Mouse (Mus musculus) heart, embryonic 11.5 days (tissue): ENCODE results near the gene Thap4. TPM values are rescaled to one million over a fixed set of nuclear protein-coding genes. Genes with fewer than 3 reads are reported as not detected.
A peak's percentile ranks its signal among the peaks of the same experiment; 100 is the strongest.

Experiments used
- ATAC-seq: fragments of 200-750 bp; cut with Nextera tagmentation; replicated peaks from 2 replicates; pipeline ENCODE4 v1.8.0; 2017; ENCODE audit warnings: moderate library complexity; ENCODE audit not compliant: insufficient number of reproducible peaks, low FRiP score, low TSS enrichment
- H3K27ac ChIP-seq: fragments of 300-500 bp; sonication (generic); 2 replicates; pipeline ENCODE4 v1.5.1; 2014; ENCODE audit warnings: mild to moderate bottlenecking, low read depth, low read length
- H3K27me3 ChIP-seq: fragments of 300-500 bp; sonication (generic); 2 replicates; pipeline ENCODE4 v1.6.1; 2014; ENCODE audit warnings: mild to moderate bottlenecking, low read length, mixed read lengths; ENCODE audit not compliant: control insufficient read depth, insufficient read depth
- H3K36me3 ChIP-seq: fragments of 300-500 bp; sonication (generic); 2 replicates; pipeline ENCODE4 v1.6.1; 2014; ENCODE audit warnings: mild to moderate bottlenecking, low read length, moderate library complexity, mixed read lengths; ENCODE audit not compliant: control insufficient read depth, insufficient read depth
- H3K4me1 ChIP-seq: fragments of 300-500 bp; sonication (generic); 2 replicates; pipeline ENCODE4 v1.6.1; 2014; ENCODE audit warnings: low read length; ENCODE audit not compliant: control insufficient read depth, insufficient read depth
- H3K4me2 ChIP-seq: fragments of 300-500 bp; sonication (generic); 2 replicates; pipeline ENCODE4 v1.6.1; 2014; ENCODE audit warnings: mild to moderate bottlenecking, moderate library complexity
- H3K4me3 ChIP-seq: fragments of 300-500 bp; sonication (generic); 2 replicates; pipeline ENCODE4 v1.5.1; 2014; ENCODE audit warnings: low read depth, low read length
- H3K9ac ChIP-seq: fragments of 300-500 bp; sonication (generic); 2 replicates; pipeline ENCODE4 v1.6.1; 2014; ENCODE audit warnings: mild to moderate bottlenecking, low read depth, low read length, moderate library complexity
- H3K9me3 ChIP-seq: fragments of 300-500 bp; sonication (generic); replicated peaks from 2 replicates; pipeline ENCODE4 v1.6.1; 2016; ENCODE audit warnings: low read length; ENCODE audit not compliant: control insufficient read depth
- WGBS: fragments of 180-500 bp; shearing (Covaris S2); extraction: QIAGEN DNeasy Blood & Tissue Kit; methylation state at CpG from one replicate; pipeline ENCODE4 v1.1.7; 2014; ENCODE audit not compliant: insufficient replicate concordance; 5-methylcytosine and 5-hydroxymethylcytosine counted together
- polyA plus RNA-seq: library from polyadenylated mRNA; unstranded; fragments of >200 nt; fragmentation: Nextera tagmentation; extraction: Ambion mirVana; gene quantifications from 2 replicates; pipeline ENCODE4 v1.2.1, GENCODE M21; 2014

Gene Thap4
- polyA plus RNA-seq, 1 experiment from 2014 or later, result 49.5 TPM

- Histone ChIP-seq H3K4me2 (peak overlapping the region; percentile 77), H3K36me3 (peaks cover 4% of the 10 kb centered on the region), H3K9ac (peak overlapping the region; percentile 88), H3K9me3 (no peaks in the 10 kb centered on the region), H3K4me1 (peaks cover 7% of the 10 kb centered on the region), H3K4me3 (peak overlapping the region; percentile 78), H3K27ac (peak overlapping the region; percentile 88), H3K27me3 (no peaks in the 10 kb centered on the region)
- no peak for ATAC-seq
- under 1% methylated on average over 13 of the region's 13 CpGs for WGBS
Measured at GRCm38 (mm10) chr1:93755291-93755610, 587 bp upstream of the Thap4 start.

- ATAC-seq, result peak; percentile 17
- H3K9ac ChIP-seq, result peak overlapping the region; percentile 88
- under 1% methylated on average over 53 of the region's 59 CpGs for WGBS
Measured at GRCm38 (mm10) chr1:93753911-93754572, 622 bp downstream of the Thap4 start.

DNA sequence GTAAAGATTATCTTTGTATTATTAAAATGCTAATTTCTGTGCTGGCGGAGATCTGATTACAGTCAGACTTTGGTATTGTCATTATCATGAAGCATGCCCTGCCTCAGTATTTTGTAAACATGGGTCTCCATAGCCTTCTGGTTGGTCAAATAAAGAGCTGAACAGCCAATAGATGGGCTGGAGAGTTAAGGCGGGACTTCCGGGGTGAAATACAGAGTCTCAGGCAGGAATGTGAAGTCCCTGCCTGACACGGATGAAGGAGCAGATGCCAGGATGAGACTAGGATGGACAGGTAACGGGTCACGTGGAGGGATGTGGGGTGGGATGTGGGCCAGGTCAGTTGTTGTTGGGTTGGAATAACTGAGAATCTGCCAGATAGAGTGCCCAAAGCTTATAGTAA is 3.4 kb downstream of the Thap4 start, which contains the start of gene Atg4b:
Atg4b (plus strand) TSS at position 211 of the 400 bp plus-strand sequence.
- peaks cover 14% of the 10 kb centered on the region for H3K36me3 ChIP-seq
- no peak within 1 kb of the TSS for H3K27ac ChIP-seq
- WGBS, result 81% methylated on average over 6 of the region's 6 CpGs
- no peak for ATAC-seq
- H3K9ac ChIP-seq, result no peak within 1 kb of the TSS
- no peaks in the 10 kb centered on the region for H3K27me3 ChIP-seq
- H3K4me2 ChIP-seq, result no peak within 1 kb of the TSS
- H3K4me1 ChIP-seq, result peaks cover 7% of the 10 kb centered on the region
- no peak within 1 kb of the TSS for H3K4me3 ChIP-seq
- no peaks in the 10 kb centered on the region for H3K9me3 ChIP-seq

More at GRCm38 (mm10) chr1:93753911-93754572, 622 bp downstream of the Thap4 start:
- Histone ChIP-seq H3K27me3 (no peaks in the 10 kb centered on the region), H3K27ac (peak overlapping the region; percentile 88), H3K4me2 (peak overlapping the region; percentile 77), H3K9me3 (no peaks in the 10 kb centered on the region), H3K4me3 (peak overlapping the region; percentile 78), H3K4me1 (peaks cover 7% of the 10 kb centered on the region), H3K36me3 (peaks cover 14% of the 10 kb centered on the region)

DNA sequence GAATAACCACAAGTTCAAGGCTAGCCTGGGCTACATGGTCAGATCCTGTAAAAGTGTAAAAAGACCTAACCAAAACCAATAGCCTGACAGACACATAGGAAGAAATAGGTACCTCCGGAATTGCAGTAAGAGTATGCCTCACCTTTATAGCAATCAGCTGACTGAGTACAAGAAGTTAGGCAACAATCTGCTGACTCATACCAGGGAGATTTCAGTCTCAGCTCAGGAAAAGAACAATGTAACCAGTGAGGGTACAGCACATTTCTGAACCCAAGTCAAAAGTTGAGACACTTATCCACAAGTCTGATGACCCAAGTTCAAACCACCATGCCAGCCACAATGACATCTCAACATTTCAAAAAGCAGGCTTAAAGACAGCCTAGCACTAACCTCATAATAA is 6.1 kb downstream of the Thap4 start:
- no peak overlapping the region for H3K4me2 ChIP-seq
- peaks cover 14% of the 10 kb centered on the region for H3K36me3 ChIP-seq
- WGBS, result 87% methylated on average over 1 of the region's 1 CpGs
- no peak for ATAC-seq
- no peak overlapping the region for H3K27ac ChIP-seq
- H3K4me1 ChIP-seq, result peaks cover 5% of the 10 kb centered on the region
- no peak overlapping the region for H3K4me3 ChIP-seq
- no peaks in the 10 kb centered on the region for H3K9me3 ChIP-seq
- H3K27me3 ChIP-seq, result no peaks in the 10 kb centered on the region
- no peak overlapping the region for H3K9ac ChIP-seq

GRCm38 (mm10) chr1:93746179-93746578 is 8.5 kb downstream of the Thap4 start:
- H3K4me1 ChIP-seq, result peaks cover 11% of the 10 kb centered on the region
- H3K9me3 ChIP-seq, result no peaks in the 10 kb centered on the region
- H3K4me3 ChIP-seq, result no peak overlapping the region
- no peak overlapping the region for H3K4me2 ChIP-seq
- 78% methylated on average over 5 of the region's 5 CpGs for WGBS
- no peak for ATAC-seq
- no peak overlapping the region for H3K27ac ChIP-seq
- H3K36me3 ChIP-seq, result peaks cover 14% of the 10 kb centered on the region
- no peak overlapping the region for H3K9ac ChIP-seq
- no peaks in the 10 kb centered on the region for H3K27me3 ChIP-seq

GRCm38 (mm10) chr1:93742910-93743309 is 11.8 kb downstream of the Thap4 start:
- Histone ChIP-seq H3K9ac (no peak overlapping the region), H3K4me1 (peaks cover 11% of the 10 kb centered on the region), H3K4me2 (no peak overlapping the region), H3K27me3 (no peaks in the 10 kb centered on the region), H3K27ac (no peak overlapping the region), H3K4me3 (no peak overlapping the region), H3K36me3 (no peaks in the 10 kb centered on the region), H3K9me3 (no peaks in the 10 kb centered on the region)
- ATAC-seq, result no peak

GRCm38 (mm10) chr1:93741987-93742386 is 12.7 kb downstream of the Thap4 start:
- 12% methylated on average over 4 of the region's 4 CpGs for WGBS
- H3K27ac ChIP-seq, result peak overlapping the region; percentile 63
- H3K9ac ChIP-seq, result no peak overlapping the region
- no peak overlapping the region for H3K4me3 ChIP-seq
- H3K9me3 ChIP-seq, result no peaks in the 10 kb centered on the region
- H3K4me2 ChIP-seq, result peak overlapping the region; percentile 31
- ATAC-seq, result 0 out of 2 replicates have a peak, but pooled peaks have one; percentile 63
- H3K4me1 ChIP-seq, result peaks cover 14% of the 10 kb centered on the region
- H3K27me3 ChIP-seq, result no peaks in the 10 kb centered on the region
- no peaks in the 10 kb centered on the region for H3K36me3 ChIP-seq

GRCm38 (mm10) chr1:93740671-93741070 is 14.0 kb downstream of the Thap4 start:
- Histone ChIP-seq H3K9ac (no peak overlapping the region), H3K27ac (no peak overlapping the region), H3K4me1 (peaks cover 14% of the 10 kb centered on the region), H3K9me3 (no peaks in the 10 kb centered on the region), H3K4me3 (no peak overlapping the region), H3K27me3 (no peaks in the 10 kb centered on the region), H3K4me2 (no peak overlapping the region), H3K36me3 (no peaks in the 10 kb centered on the region)
- 88% methylated on average over 2 of the region's 2 CpGs for WGBS
- ATAC-seq, result no peak

DNA sequence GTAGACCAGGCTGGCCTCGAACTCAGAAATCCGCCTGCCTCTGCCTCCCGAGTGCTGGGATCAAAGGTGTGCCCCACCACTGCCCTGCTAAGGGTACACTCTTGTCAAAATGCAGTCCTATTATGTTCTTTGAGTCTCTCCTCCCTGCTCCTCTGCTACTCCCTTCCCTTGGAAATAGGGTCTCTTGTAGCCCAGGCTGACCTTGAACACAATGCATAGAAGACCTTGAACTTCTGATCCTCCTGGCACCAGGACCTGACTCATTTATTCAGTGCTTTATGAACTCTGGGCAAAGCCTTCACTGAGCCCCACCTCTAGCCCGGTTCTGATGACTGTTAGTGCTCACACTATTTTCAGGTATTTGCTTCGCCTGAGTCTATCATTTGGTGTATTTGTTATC is 17.0 kb downstream of the Thap4 start:
- ATAC-seq, result no peak
- H3K27me3 ChIP-seq, result no peaks in the 10 kb centered on the region
- H3K4me3 ChIP-seq, result no peak overlapping the region
- no peaks in the 10 kb centered on the region for H3K36me3 ChIP-seq
- WGBS, result 88% methylated on average over 5 of the region's 5 CpGs
- no peak overlapping the region for H3K4me2 ChIP-seq
- no peak overlapping the region for H3K27ac ChIP-seq
- no peak overlapping the region for H3K9ac ChIP-seq
- no peaks in the 10 kb centered on the region for H3K9me3 ChIP-seq
- H3K4me1 ChIP-seq, result peaks cover 14% of the 10 kb centered on the region
